Mouse (Mus musculus) G1E (cell line): Measurements from ENCODE around the gene Slc4a4.

Experiments
- CTCF ChIP-seq: IDR thresholded peaks from 2 replicates; pipeline ENCODE4 v1.5.1; 2012; ENCODE audit warnings: low read depth, low read length, inconsistent platforms, mixed read lengths
- TAL1 ChIP-seq: conservative IDR thresholded peaks from 2 replicates; pipeline ENCODE4 v1.6.1; 2012; ENCODE audit warnings: low read depth, low read length, inconsistent platforms, mixed read lengths

- no peak for TF ChIP-seq CTCF
- TF ChIP-seq TAL1: no peak
Observed at GRCm38 (mm10) chr5:88886668-88887555, at the start of gene Slc4a4.
